Mouse (Mus musculus): Measurements from ENCODE around the gene 4632433K11Rik.
"Not testable (repeated sequence)": the region's sequence is repeated elsewhere in the genome, so short reads cannot be mapped to it uniquely, and the experiment has no call there.

DNA sequence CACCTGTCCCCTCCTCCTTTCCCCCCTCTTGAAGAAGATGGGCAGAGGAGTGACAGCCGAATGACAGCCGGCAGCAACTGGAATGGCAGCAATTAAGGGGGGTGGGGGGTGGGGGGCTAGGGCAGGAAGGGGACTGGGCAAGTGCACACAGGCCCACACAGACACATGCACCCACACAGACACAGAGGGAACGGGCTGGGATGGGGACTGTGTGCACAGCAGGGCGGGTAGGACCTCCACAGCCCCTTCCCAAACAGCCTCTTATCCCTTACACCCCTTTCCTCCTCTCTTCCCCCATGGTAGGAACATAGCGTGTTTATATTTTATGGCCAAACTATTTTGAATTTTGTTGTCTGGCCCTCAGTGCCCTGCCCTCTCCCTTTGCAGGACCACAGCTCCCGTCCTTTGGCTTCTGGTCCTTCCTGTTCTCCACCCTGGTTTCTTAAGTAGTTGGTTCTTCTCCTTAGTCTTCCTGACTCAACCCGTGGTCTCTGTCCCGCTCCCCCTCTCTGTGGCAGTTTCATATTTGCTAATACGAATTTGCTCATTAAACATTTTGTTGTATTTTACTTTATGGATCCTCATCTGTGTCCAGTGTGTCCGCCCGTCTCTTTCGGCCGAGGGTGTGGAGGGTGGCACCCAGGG, 45.6 kb downstream of the 4632433K11Rik start:
- not testable (repeated sequence) for TF ChIP-seq CTCF (IDR thresholded peaks at IDR 0.05; ENCODE audit: borderline replicate concordance, control insufficient read depth, extremely low read depth, insufficient read depth, low read length, poor library complexity); POLR2A (IDR thresholded peaks at IDR 0.05; ENCODE audit: control insufficient read depth, extremely low read depth, insufficient read depth, low read length, poor library complexity)

Data from thymus, adult 2 months (tissue).